Mouse (Mus musculus): Measurements from ENCODE around the gene Tex12. TPM values are rescaled to one million over a fixed set of nuclear protein-coding genes. Genes with fewer than 3 reads are reported as not detected.
A peak's percentile ranks its signal among the peaks of the same experiment; 100 is the strongest.

Gene Tex12
- total and polyA plus RNA-seq, 3 experiments: not detected

- TF ChIP-seq POLR2AphosphoS5 (IDR thresholded peaks at IDR 0.05; ENCODE audit: borderline replicate concordance, low read depth, low read length): no peak
- no peak for TF ChIP-seq MYC (IDR thresholded peaks at IDR 0.05; ENCODE audit: low read depth, low read length)
- no peak for TF ChIP-seq CHD2 (IDR thresholded peaks at IDR 0.05; ENCODE audit: low read length)
- no peak for TF ChIP-seq JUND (IDR thresholded peaks at IDR 0.05; ENCODE audit: low read depth, low read length)
- no peak for TF ChIP-seq ZC3H11A (IDR thresholded peaks at IDR 0.05; ENCODE audit: low read depth, low read length)
- TF ChIP-seq GABPA (IDR thresholded peaks at IDR 0.05; ENCODE audit: low read depth, low read length): no peak
- TF ChIP-seq MYB (IDR thresholded peaks at IDR 0.05; ENCODE audit: low read depth, low read length): no peak
- no peak for TF ChIP-seq MEF2A (IDR thresholded peaks at IDR 0.05; ENCODE audit: extremely low read depth, insufficient replicate concordance, low read depth, low read length, poor library complexity, severe bottlenecking)
- TF ChIP-seq RAD21 (IDR thresholded peaks at IDR 0.05; ENCODE audit: low read depth, low read length): no peak
- no peak for TF ChIP-seq MAX (IDR thresholded peaks at IDR 0.05; ENCODE audit: low read length)
- TF ChIP-seq E2F4 (IDR thresholded peaks at IDR 0.05; ENCODE audit: borderline replicate concordance, low read depth, low read length): no peak
- TF ChIP-seq TCF12 (IDR thresholded peaks at IDR 0.05; ENCODE audit: low read depth, low read length): no peak; the same call in 1 of the 2 replicates
- no peak for TF ChIP-seq HCFC1 (IDR thresholded peaks at IDR 0.05; ENCODE audit: low read depth, low read length)
- peak; percentile 42; the same call in 1 of the 2 replicates for TF ChIP-seq SIN3A (IDR thresholded peaks at IDR 0.05; ENCODE audit: low read length)
- TF ChIP-seq ELF1 (IDR thresholded peaks at IDR 0.05; ENCODE audit: low read depth, low read length): no peak
- TF ChIP-seq BHLHE40 (IDR thresholded peaks at IDR 0.05; ENCODE audit: borderline replicate concordance, low read depth, low read length): no peak
- TF ChIP-seq ETS1 (IDR thresholded peaks at IDR 0.05; ENCODE audit: low read depth, low read length): 0 out of 2 replicates have a peak, but pooled peaks have one; percentile 13
- TF ChIP-seq EP300 (IDR thresholded peaks at IDR 0.05; ENCODE audit: low read depth in 1 of 2, low read length in 2 of 2): peak; percentile 27 to 31
- no peak; the same call in 1 of the 2 replicates for TF ChIP-seq MXI1 (IDR thresholded peaks at IDR 0.05; ENCODE audit: low read depth, low read length)
- TF ChIP-seq TBP (IDR thresholded peaks at IDR 0.05; ENCODE audit: low read depth, low read length): peak; percentile 42; the same call in 1 of the 2 replicates
- TF ChIP-seq TAL1 (IDR thresholded peaks at IDR 0.05; ENCODE audit: low read length): peak; percentile 81
- no peaks in the 10 kb centered on the region for H3K27me3 ChIP-seq (ENCODE audit: control insufficient read depth in 1 of 2, insufficient read depth in 2 of 2, low read length in 2 of 2)
- no peaks in the 10 kb centered on the region for H3K9me3 ChIP-seq (replicated peaks; ENCODE audit: insufficient read depth, low read length)
- peaks cover 1 to 23% of the 10 kb centered on the region in 2 experiments; a peak in 2 of 4 replicates for H3K4me1 ChIP-seq (ENCODE audit: control insufficient read depth in 1 of 2, insufficient read depth in 2 of 2, low read length in 2 of 2)
- peak overlapping the region; percentile 46 for H3K9ac ChIP-seq (ENCODE audit: control insufficient read depth, low read depth, low read length, poor library complexity, severe bottlenecking)
- peaks cover 28 to 30% of the 10 kb centered on the region in 2 experiments for H3K36me3 ChIP-seq (ENCODE audit: control insufficient read depth in 1 of 2, insufficient read depth in 2 of 2, low read length in 2 of 2)
- peak overlapping the region; percentile 37 to 63 for H3K4me3 ChIP-seq (ENCODE audit: control insufficient read depth in 1 of 2, insufficient read depth in 1 of 2, low read depth in 2 of 2, low read length in 2 of 2)
- H3K79me2 ChIP-seq (ENCODE audit: control insufficient read depth, insufficient read depth, low read length, poor library complexity): peaks cover 47% of the 10 kb centered on the region
- peak; percentile 76 for DNase-seq (ENCODE audit: low read depth, low spot score)
- H3K27ac ChIP-seq (ENCODE audit: control insufficient read depth, low read depth, low read length): peak overlapping the region; percentile 67
These were observed 40.4 kb upstream of the Tex12 start for GRCm38 (mm10) chr9:50601536-50601935.

- no peak for DNase-seq (ENCODE audit: low read depth, low spot score)
- no peak for TF ChIP-seq SIN3A (IDR thresholded peaks at IDR 0.05; ENCODE audit: low read length)
- no peak for TF ChIP-seq MYB (IDR thresholded peaks at IDR 0.05; ENCODE audit: low read depth, low read length)
- TF ChIP-seq ETS1 (IDR thresholded peaks at IDR 0.05; ENCODE audit: low read depth, low read length): no peak
- TF ChIP-seq ZKSCAN1 (IDR thresholded peaks at IDR 0.05; ENCODE audit: low read depth, low read length): no peak
- TF ChIP-seq MAZ (IDR thresholded peaks at IDR 0.05; ENCODE audit: low read depth, low read length): no peak
- no peak for TF ChIP-seq NELFE (IDR thresholded peaks at IDR 0.05; ENCODE audit: low read depth, low read length)
- TF ChIP-seq MEF2A (IDR thresholded peaks at IDR 0.05; ENCODE audit: extremely low read depth, insufficient replicate concordance, low read depth, low read length, poor library complexity, severe bottlenecking): no peak
- no peak for TF ChIP-seq ZMIZ1 (IDR thresholded peaks at IDR 0.05; ENCODE audit: low read depth, low read length)
These were observed 35.8 kb upstream of the Tex12 start for GRCm38 (mm10) chr9:50596973-50597372.

More at GRCm38 (mm10) chr9:50596973-50597372, 35.8 kb upstream of the Tex12 start:
- Histone ChIP-seq H3K9me3 (replicated peaks; ENCODE audit: insufficient read depth, low read length) (no peaks in the 10 kb centered on the region), H3K36me3 (ENCODE audit: control insufficient read depth in 1 of 2, insufficient read depth in 2 of 2, low read length in 2 of 2) (peaks cover 17 to 26% of the 10 kb centered on the region in 2 experiments), H3K79me2 (ENCODE audit: control insufficient read depth, insufficient read depth, low read length, poor library complexity) (peaks cover 16% of the 10 kb centered on the region), H3K27ac (ENCODE audit: control insufficient read depth, low read depth, low read length) (no peak overlapping the region), H3K27me3 (ENCODE audit: control insufficient read depth in 1 of 2, insufficient read depth in 2 of 2, low read length in 2 of 2) (no peaks in the 10 kb centered on the region), H3K4me3 (ENCODE audit: control insufficient read depth in 1 of 2, insufficient read depth in 1 of 2, low read depth in 2 of 2, low read length in 2 of 2) (no peak overlapping the region), H3K9ac (ENCODE audit: control insufficient read depth, low read depth, low read length, poor library complexity, severe bottlenecking) (no peak overlapping the region), H3K4me1 (ENCODE audit: control insufficient read depth in 1 of 2, insufficient read depth in 2 of 2, low read length in 2 of 2) (peaks cover 1 to 11% of the 10 kb centered on the region in 2 experiments; a peak in 2 of 4 replicates)
